Mouse (Mus musculus): ENCODE results near the gene Ifna14. TPM values are rescaled to one million over a fixed set of nuclear protein-coding genes. Genes with fewer than 3 reads are reported as not detected.
A peak's percentile ranks its signal among the peaks of the same experiment; 100 is the strongest.
"Not testable (repeated sequence)": the region's sequence is repeated elsewhere in the genome, so short reads cannot be mapped to it uniquely, and the experiment has no call there.

The Ifna14 gene
- total RNA-seq (2021), result not detected

GRCm38 (mm10) chr4:88571698-88572097 lies at the start of gene Ifna14:
Gene Ifna14 (minus strand): TSS chr4:88571798.
- intact Hi-C loops (cut with DNase I), result no loop called here
- DNase-seq, result no peak

DNA sequence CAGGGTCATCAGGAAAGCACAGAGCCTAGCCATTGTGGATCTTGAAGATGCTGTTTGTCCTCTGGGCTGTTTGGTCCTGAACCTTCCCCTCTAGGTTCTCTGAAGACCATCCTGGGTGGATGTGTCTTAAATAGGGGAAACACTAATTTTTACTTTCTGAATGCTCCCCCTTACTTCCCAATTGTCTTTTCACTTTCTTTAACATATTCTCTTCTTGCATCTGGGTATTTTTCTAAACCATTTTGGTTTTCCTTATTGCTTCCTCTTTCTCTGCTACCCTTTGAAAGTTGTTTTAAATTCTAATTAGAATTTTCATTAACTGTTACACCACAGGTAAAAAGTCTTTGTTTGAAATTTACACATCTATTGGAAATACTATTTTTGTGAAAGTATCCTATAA lies 31.7 kb upstream of the Ifna14 start, which contains the start of gene Ifna12:
Gene Ifna12, minus strand, starts transcription at position 101 of the 400 bp plus-strand sequence.
- no peak for DNase-seq
- intact Hi-C loops (cut with DNase I), result no loop called here

GRCm38 (mm10) chr4:88592285-88592684 lies 20.7 kb upstream of the Ifna14 start, which contains the start of gene Ifna9:
Gene Ifna9 (minus strand): TSS chr4:88592385.
- DNase-seq, result no peak
- intact Hi-C loops (cut with DNase I), result no loop called here

DNA sequence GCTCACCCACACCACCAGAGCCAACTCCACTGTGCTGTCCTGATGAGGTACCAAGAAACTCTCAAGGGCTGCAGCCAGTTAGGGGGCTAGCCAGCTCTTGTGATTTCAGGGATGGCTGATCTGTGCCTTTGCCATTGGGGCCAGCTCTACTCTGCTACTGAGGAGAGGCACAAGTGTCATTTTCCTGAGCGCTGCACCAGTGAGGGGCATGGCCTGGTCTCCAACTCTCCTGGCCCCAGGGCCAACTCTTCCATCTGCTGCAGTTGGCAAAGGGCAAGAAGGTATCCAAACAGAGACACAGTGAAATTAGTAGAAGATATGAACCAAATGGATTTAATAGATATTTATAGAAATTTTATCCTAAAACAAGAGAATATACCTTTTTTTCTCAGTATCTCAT lies 9.8 kb downstream of the Ifna14 start:
- intact Hi-C loops (cut with DNase I), result no loop called here

GRCm38 (mm10) chr4:88558145-88558544 lies 13.5 kb downstream of the Ifna14 start, which contains the start of gene Ifna15:
Gene Ifna15 (minus strand): TSS chr4:88558245.
- intact Hi-C loops (cut with DNase I); DNase-seq: not testable (repeated sequence)

More for the DNA sequence above, 9.8 kb downstream of the Ifna14 start:
- no peak for DNase-seq

DNA sequence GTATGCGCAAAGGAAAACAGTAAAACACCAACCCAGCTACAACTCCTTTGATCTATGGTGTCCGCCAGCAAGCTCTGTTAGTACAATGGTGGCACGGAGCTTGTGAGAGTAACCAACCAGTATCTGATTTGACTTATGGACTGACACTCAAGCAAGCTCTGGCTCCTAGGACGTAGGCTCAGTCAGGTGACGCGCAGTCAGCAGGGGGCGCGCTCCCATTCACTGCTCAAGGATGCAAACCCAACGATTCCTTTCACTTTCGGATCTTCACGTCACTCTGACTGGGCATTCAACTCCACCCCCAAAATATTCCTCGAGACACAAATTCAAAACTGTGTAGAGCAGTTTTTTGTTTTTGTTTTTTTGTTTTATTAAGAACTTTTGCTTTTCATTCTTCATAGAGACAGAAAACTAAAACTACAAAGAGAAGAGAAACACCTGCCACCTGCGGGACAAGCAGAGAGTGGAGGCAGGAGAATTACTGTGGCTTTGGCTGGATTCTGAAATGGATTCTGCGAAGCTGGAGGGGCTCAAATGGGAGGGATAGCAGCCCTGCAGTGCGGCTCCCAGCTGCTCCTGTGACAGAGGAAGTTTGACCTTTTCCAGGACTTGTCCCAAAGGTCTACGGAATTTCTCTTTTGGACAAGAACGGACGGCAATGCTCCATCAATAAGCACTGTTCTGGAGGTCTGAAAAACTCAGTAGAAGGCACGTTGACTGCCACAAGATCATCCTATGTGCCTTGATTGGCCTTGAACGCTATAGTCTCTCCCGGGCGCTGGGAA lies 21.2 kb downstream of the Ifna14 start:
- intact Hi-C loops (cut with DNase I), result no loop called here

DNA sequence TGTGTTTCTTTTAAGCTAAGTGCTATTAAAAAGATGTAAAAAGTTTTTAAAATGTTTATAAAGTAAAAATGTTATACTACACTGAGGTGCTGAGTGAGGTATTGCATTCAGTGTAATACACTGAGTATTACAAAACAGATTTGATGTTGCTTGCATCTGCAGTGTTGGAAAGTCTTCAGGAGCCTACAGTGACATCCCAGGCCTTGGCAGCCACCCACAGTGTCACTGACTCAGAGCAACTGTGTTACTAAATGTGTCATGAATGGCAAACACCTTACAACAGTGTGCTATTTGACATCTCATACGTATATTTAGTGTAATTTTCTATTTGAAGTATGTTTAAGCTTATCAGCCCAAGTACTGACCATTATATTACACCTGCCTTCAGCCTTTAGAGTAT lies 23.6 kb downstream of the Ifna14 start:
- no peak for DNase-seq
- intact Hi-C loops (cut with DNase I), result loop anchor here (5.0 to 10.0 kb wide), 2 partner anchors 513 to 1181 kb away; partner anchors contain the start of gene Mllt3

More for the DNA sequence above, 21.2 kb downstream of the Ifna14 start:
- DNase-seq, result peak; percentile 69

- intact Hi-C loops (cut with DNase I), result loop anchor here (10.0 kb wide), 1 partner anchor 509 kb away; the partner anchor contains the start of gene Mllt3
- DNase-seq, result no peak
Measured at GRCm38 (mm10) chr4:88543649-88544234, 27.9 kb downstream of the Ifna14 start.

GRCm38 (mm10) chr4:88537328-88537727 lies 34.3 kb downstream of the Ifna14 start:
- DNase-seq, result no peak
- intact Hi-C loops (cut with DNase I), result no loop called here

GRCm38 (mm10) chr4:88536640-88537039 lies 35.0 kb downstream of the Ifna14 start:
- DNase-seq, result peak; percentile 23
- intact Hi-C loops (cut with DNase I), result no loop called here

- DNase-seq, result no peak
- intact Hi-C loops (cut with DNase I), result no loop called here
Measured at GRCm38 (mm10) chr4:88535742-88536141, 35.9 kb downstream of the Ifna14 start.

DNA sequence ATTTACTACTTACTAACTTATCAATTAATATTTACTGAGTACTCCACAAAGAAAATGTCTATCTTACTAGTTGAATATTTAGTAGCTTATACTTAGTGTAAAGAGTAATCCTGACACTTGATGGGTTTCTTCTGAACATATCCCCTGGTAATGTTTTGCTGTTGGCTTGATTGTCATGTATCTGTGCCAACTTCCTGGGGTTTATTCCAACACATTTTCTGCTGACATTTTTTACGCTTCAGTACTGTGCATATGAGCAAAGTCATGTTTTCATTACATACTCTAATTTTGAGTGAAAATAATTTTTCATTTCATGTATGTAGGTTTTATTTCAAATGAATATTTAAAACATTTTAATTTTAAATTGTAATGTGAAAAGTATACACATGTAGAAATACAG lies 36.7 kb downstream of the Ifna14 start:
- DNase-seq, result no peak
- intact Hi-C loops (cut with DNase I), result no loop called here

- intact Hi-C loops (cut with DNase I), result no loop called here
- DNase-seq, result no peak
Measured at GRCm38 (mm10) chr4:88533499-88533898, 38.1 kb downstream of the Ifna14 start.

GRCm38 (mm10) chr4:88530892-88531291 lies 40.7 kb downstream of the Ifna14 start:
- no peak for DNase-seq
- intact Hi-C loops (cut with DNase I), result no loop called here

DNA sequence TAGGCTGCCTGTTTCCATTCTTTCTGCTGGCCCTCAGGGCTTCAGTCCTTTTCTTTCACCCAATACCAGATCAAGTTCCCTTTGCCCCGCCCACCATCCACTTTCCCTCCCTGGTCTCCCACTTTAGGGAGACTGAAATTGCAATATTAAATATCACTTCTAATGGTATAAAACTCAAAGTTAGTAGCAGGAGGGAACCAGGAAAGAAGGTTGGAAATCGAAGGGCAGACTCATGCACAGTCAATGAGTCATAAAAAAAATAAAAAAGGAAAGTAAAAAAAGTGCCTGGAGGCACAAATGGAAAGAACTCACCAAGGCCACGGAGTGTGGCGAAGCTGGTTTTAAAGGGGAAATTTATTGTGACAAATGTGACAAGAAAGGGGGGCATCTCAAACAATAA lies 41.3 kb downstream of the Ifna14 start:
- no peak for DNase-seq
- intact Hi-C loops (cut with DNase I), result no loop called here

DNA sequence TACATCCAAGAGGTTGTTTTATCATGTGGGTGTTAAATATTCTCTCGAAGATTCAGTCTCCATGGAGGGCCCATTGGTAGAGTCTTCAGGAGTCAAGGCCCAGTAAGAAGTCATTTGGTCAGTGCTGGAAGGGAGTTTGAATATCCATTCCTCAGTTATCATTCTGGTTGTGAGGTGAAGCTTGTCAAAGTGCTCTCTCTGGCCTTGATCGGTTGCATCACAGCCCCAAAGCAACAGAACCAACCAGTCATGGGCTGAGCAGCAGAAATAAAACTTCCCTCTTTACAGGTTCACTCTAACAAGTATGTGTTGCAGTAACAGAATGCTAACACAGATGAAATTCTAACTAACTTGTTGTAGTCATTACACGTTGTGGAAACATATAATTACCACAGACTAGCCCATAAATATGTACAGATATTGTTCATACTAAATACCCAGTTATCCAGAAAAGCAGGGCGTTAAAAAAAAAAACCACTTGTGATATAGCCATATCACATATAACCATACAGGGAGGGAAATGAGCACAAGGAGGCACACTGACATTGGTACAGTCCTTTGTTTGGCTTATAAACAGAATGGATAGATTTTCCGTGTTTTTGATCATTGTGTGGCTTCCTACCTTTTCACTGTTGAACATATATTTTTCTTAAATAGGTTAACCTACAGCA lies 45.1 kb downstream of the Ifna14 start:
- no peak for DNase-seq
- intact Hi-C loops (cut with DNase I), result no loop called here

- intact Hi-C loops (cut with DNase I), result no loop called here
Measured at GRCm38 (mm10) chr4:88525393-88525792, 46.2 kb downstream of the Ifna14 start.

GRCm38 (mm10) chr4:88523241-88523640 lies 48.4 kb downstream of the Ifna14 start:
- intact Hi-C loops (cut with DNase I), result no loop called here

More at GRCm38 (mm10) chr4:88525393-88525792, 46.2 kb downstream of the Ifna14 start:
- no peak for DNase-seq

GRCm38 (mm10) chr4:88522674-88523073 lies 48.9 kb downstream of the Ifna14 start, which contains the start of gene Ifnb1:
Gene Ifnb1 (minus strand): TSS chr4:88522774.
- intact Hi-C loops (cut with DNase I), result no loop called here
- no peak for DNase-seq

More at GRCm38 (mm10) chr4:88523241-88523640, 48.4 kb downstream of the Ifna14 start:
- no peak for DNase-seq
